7 mouse cellular contexts compared by ENCODE assay signal in genomic region chr6:47176157-47176555, GRCm38 (mm10).
A peak's percentile ranks its signal among the peaks of the same experiment; 100 is the strongest.
DNase-seq lines count a peak whose midpoint lies in the region; ATAC-seq and TF ChIP-seq lines count a peak whose summit lies in the region.
"Not testable (repeated sequence)": the region's sequence is repeated elsewhere in the genome, so short reads cannot be mapped to it uniquely, and the experiment has no call there.

No protein-coding gene starts in this region.

- WGBS in embryonic facial prominence, embryonic 14.5 days = 59% methylated on average over 3 of the region's 3 CpGs
- WGBS in forebrain, embryonic 14.5 days = 32% methylated on average over 3 of the region's 3 CpGs
- WGBS in hindbrain, embryonic 15.5 days = 46% methylated on average over 3 of the region's 3 CpGs
- 59% methylated on average over 3 of the region's 3 CpGs for WGBS in kidney, embryonic 15.5 days
- 59% methylated on average over 3 of the region's 3 CpGs for WGBS in midbrain, embryonic 13.5 days

- H3K27ac ChIP-seq in embryonic facial prominence, embryonic 14.5 days (replicated peaks; ENCODE audit: low read depth, low read length); kidney, embryonic 15.5 days: not testable (repeated sequence)
- peak overlapping the region; percentile 5; the same call in 1 of the 2 replicates for H3K27ac ChIP-seq in forebrain, embryonic 14.5 days (ENCODE audit: low read depth, low read length)
- H3K27ac ChIP-seq in hindbrain, embryonic 15.5 days (replicated peaks) = peak overlapping the region; percentile 66; the same call in 1 of the 2 replicates
- peak overlapping the region; percentile 73 for H3K27ac ChIP-seq in midbrain, embryonic 13.5 days

- DNase-seq in embryonic facial prominence, embryonic 14.5 days (ENCODE audit: low spot score); forebrain, embryonic 14.5 days (ENCODE audit: low spot score): not testable (repeated sequence)
- peak; percentile 65 for DNase-seq in heart, adult 11 months

- not testable (repeated sequence) for H3K4me3 ChIP-seq in embryonic facial prominence, embryonic 14.5 days (ENCODE audit: low read depth, low read length); forebrain, embryonic 14.5 days (ENCODE audit: low read depth, low read length); hindbrain, embryonic 15.5 days; kidney, embryonic 15.5 days (replicated peaks); midbrain, embryonic 13.5 days (replicated peaks); myocyte

- ATAC-seq in embryonic facial prominence, embryonic 14.5 days (ENCODE audit: low read depth) = not testable (repeated sequence)
- ATAC-seq in forebrain, embryonic 14.5 days = peak; percentile 6; the same call in 1 of the 2 replicates
- ATAC-seq in hindbrain, embryonic 15.5 days (ENCODE audit: low FRiP score, low read depth) = peak; percentile 54
- 0 out of 2 replicates have a peak, but pooled peaks have one; percentile 18 for ATAC-seq in kidney, embryonic 15.5 days (replicated peaks; ENCODE audit: low FRiP score)
- peak; percentile 58 for ATAC-seq in midbrain, embryonic 13.5 days

- H3K4me1 ChIP-seq in embryonic facial prominence, embryonic 14.5 days (ENCODE audit: control insufficient read depth, insufficient read depth, low read length); forebrain, embryonic 14.5 days (ENCODE audit: control insufficient read depth, insufficient read depth, low read length); kidney, embryonic 15.5 days: not testable (repeated sequence)
- peaks cover 17% of the 10 kb centered on the region for H3K4me1 ChIP-seq in hindbrain, embryonic 15.5 days (replicated peaks)
- peaks cover 12% of the 10 kb centered on the region for H3K4me1 ChIP-seq in midbrain, embryonic 13.5 days (replicated peaks)

- not testable (repeated sequence) for H3K79me2 ChIP-seq in myocyte (ENCODE audit: control insufficient read depth, insufficient read depth)

- peak overlapping the region; percentile 28; the same call in 1 of the 2 replicates for H3K4me2 ChIP-seq in embryonic facial prominence, embryonic 14.5 days (ENCODE audit: low read depth, low read length)
- not testable (repeated sequence) for H3K4me2 ChIP-seq in forebrain, embryonic 14.5 days (ENCODE audit: low read length); kidney, embryonic 15.5 days
- H3K4me2 ChIP-seq in hindbrain, embryonic 15.5 days = peak overlapping the region; percentile 47
- peak overlapping the region; percentile 41 for H3K4me2 ChIP-seq in midbrain, embryonic 13.5 days (replicated peaks)
- peak overlapping the region; percentile 56 for H3K4me2 ChIP-seq in myocyte (ENCODE audit: low read depth)

- not testable (repeated sequence) for TF ChIP-seq POLR2A in myocyte (IDR thresholded peaks at IDR 0.05; ENCODE audit: insufficient read length, low read depth)

- not testable (repeated sequence) for H3ac ChIP-seq in myocyte (ENCODE audit: control insufficient read depth, insufficient read length)

- not testable (repeated sequence) for H3K36me3 ChIP-seq in embryonic facial prominence, embryonic 14.5 days (ENCODE audit: control insufficient read depth, insufficient read depth, low read length); forebrain, embryonic 14.5 days (ENCODE audit: control insufficient read depth, insufficient read depth, low read length); hindbrain, embryonic 15.5 days; kidney, embryonic 15.5 days; midbrain, embryonic 13.5 days; myocyte (ENCODE audit: control insufficient read depth, insufficient read depth)

- H3K9ac ChIP-seq in embryonic facial prominence, embryonic 14.5 days (ENCODE audit: low read depth, low read length); forebrain, embryonic 14.5 days (ENCODE audit: low read length); hindbrain, embryonic 15.5 days; kidney, embryonic 15.5 days: not testable (repeated sequence)
- H3K9ac ChIP-seq in midbrain, embryonic 13.5 days (replicated peaks) = peak overlapping the region; percentile 46; the same call in 1 of the 2 replicates

- H3K27me3 ChIP-seq in embryonic facial prominence, embryonic 14.5 days (replicated peaks; ENCODE audit: control insufficient read depth, insufficient read depth, low read length); forebrain, embryonic 14.5 days (replicated peaks; ENCODE audit: control insufficient read depth, insufficient read depth, low read length); hindbrain, embryonic 15.5 days; kidney, embryonic 15.5 days; midbrain, embryonic 13.5 days; myocyte (ENCODE audit: control insufficient read depth, insufficient read depth, insufficient read length): not testable (repeated sequence)

- not testable (repeated sequence) for H3K9me3 ChIP-seq in embryonic facial prominence, embryonic 14.5 days (ENCODE audit: control insufficient read depth, low read length); forebrain, embryonic 14.5 days (replicated peaks; ENCODE audit: control insufficient read depth, low read length); hindbrain, embryonic 15.5 days; kidney, embryonic 15.5 days (replicated peaks); midbrain, embryonic 13.5 days
